Mouse (Mus musculus) brown adipose tissue, adult 24 weeks (tissue): ENCODE data around the gene Rad51c. TPM values are rescaled to one million over a fixed set of nuclear protein-coding genes. Genes with fewer than 3 reads are reported as not detected.
A peak's percentile ranks its signal among the peaks of the same experiment; 100 is the strongest.
"Not testable (repeated sequence)": the region's sequence is repeated elsewhere in the genome, so short reads cannot be mapped to it uniquely, and the experiment has no call there.

ENCODE experiments used
- H3K27ac ChIP-seq: fragments of 200-500 bp; replicated peaks from 2 replicates; pipeline ENCODE4 v1.5.1; 2012; ENCODE audit warnings: low read depth, mild to moderate bottlenecking, low read length
- H3K4me1 ChIP-seq: fragments of 200-500 bp; 2 replicates; pipeline ENCODE4 v1.6.1; 2012; ENCODE audit warnings: low read length, mixed read lengths; ENCODE audit not compliant: control insufficient read depth, insufficient read depth, insufficient read length
- H3K4me3 ChIP-seq: fragments of 200-500 bp; 2 replicates; pipeline ENCODE4 v1.5.1; 2012; ENCODE audit warnings: low read depth, mild to moderate bottlenecking, low read length, moderate library complexity; ENCODE audit not compliant: insufficient read depth
- polyA plus RNA-seq: library from polyadenylated mRNA; stranded (reverse); fragments of >200 nt; gene quantifications from 2 replicates; pipeline ENCODE4 v1.2.4, GENCODE M21; 2012; ENCODE audit not compliant: missing spikeins, insufficient read depth, insufficient read length

Gene Rad51c
- polyA plus RNA-seq, 1 experiment: not detected

GRCm38 (mm10) chr11:87423551-87424325 is 19.0 kb upstream of the Rad51c start:
- Histone ChIP-seq H3K4me1 (0 out of 2 replicates have a peak, but pooled peaks cover 2% of the 10 kb centered on the region), H3K27ac (no peak overlapping the region), H3K4me3 (no peak overlapping the region)

GRCm38 (mm10) chr11:87422511-87423340 is 18.0 kb upstream of the Rad51c start:
- H3K4me3 ChIP-seq: peak overlapping the region; percentile 31; the same call in 1 of the 2 replicates
- 0 out of 2 replicates have a peak, but pooled peaks cover 2% of the 10 kb centered on the region for H3K4me1 ChIP-seq
- 0 out of 2 replicates have a peak overlapping the region, but pooled peaks have one; percentile 9 for H3K27ac ChIP-seq

- Histone ChIP-seq H3K27ac (peak overlapping the region; percentile 59; the same call in 1 of the 2 replicates), H3K4me3 (peak overlapping the region; percentile 31; the same call in 1 of the 2 replicates), H3K4me1 (0 out of 2 replicates have a peak, but pooled peaks cover 2% of the 10 kb centered on the region)
These were observed 17.0 kb upstream of the Rad51c start for GRCm38 (mm10) chr11:87421760-87422201.

GRCm38 (mm10) chr11:87420861-87421260 is 16.1 kb upstream of the Rad51c start:
- Histone ChIP-seq H3K27ac (no peak overlapping the region), H3K4me1 (0 out of 2 replicates have a peak, but pooled peaks cover 2% of the 10 kb centered on the region)

GRCm38 (mm10) chr11:87416120-87416519 is 11.4 kb upstream of the Rad51c start:
- Histone ChIP-seq H3K4me3 (no peak overlapping the region), H3K4me1 (no peaks in the 10 kb centered on the region), H3K27ac (no peak overlapping the region)

More at GRCm38 (mm10) chr11:87420861-87421260, 16.1 kb upstream of the Rad51c start:
- no peak overlapping the region for H3K4me3 ChIP-seq

- H3K4me1 ChIP-seq, H3K4me3 ChIP-seq, H3K27ac ChIP-seq: not testable (repeated sequence)
These were observed 8.7 kb upstream of the Rad51c start for GRCm38 (mm10) chr11:87413412-87413811.

GRCm38 (mm10) chr11:87404111-87404853 is 472 bp downstream of the Rad51c start:
- H3K4me3 ChIP-seq: peak overlapping the region; percentile 81
- H3K4me1 ChIP-seq: no peaks in the 10 kb centered on the region
- peak overlapping the region; percentile 85 for H3K27ac ChIP-seq

GRCm38 (mm10) chr11:87398402-87398801 is 6.4 kb downstream of the Rad51c start:
- no peak overlapping the region for H3K27ac ChIP-seq
- H3K4me1 ChIP-seq: no peaks in the 10 kb centered on the region
- H3K4me3 ChIP-seq: no peak overlapping the region

- H3K4me3 ChIP-seq: no peak overlapping the region
- H3K4me1 ChIP-seq: no peaks in the 10 kb centered on the region
- no peak overlapping the region for H3K27ac ChIP-seq
These were observed 10.9 kb downstream of the Rad51c start for GRCm38 (mm10) chr11:87393855-87394254.

GRCm38 (mm10) chr11:87385676-87386075 is 19.1 kb downstream of the Rad51c start:
- no peaks in the 10 kb centered on the region for H3K4me1 ChIP-seq
- H3K27ac ChIP-seq: no peak overlapping the region
- H3K4me3 ChIP-seq: no peak overlapping the region

- Histone ChIP-seq H3K4me3 (no peak overlapping the region), H3K4me1 (no peaks in the 10 kb centered on the region), H3K27ac (no peak overlapping the region)
These were observed 20.2 kb downstream of the Rad51c start for GRCm38 (mm10) chr11:87384551-87384950.

- H3K27ac ChIP-seq: no peak overlapping the region
- H3K4me3 ChIP-seq: no peak overlapping the region
- no peaks in the 10 kb centered on the region for H3K4me1 ChIP-seq
These were observed 36.7 kb downstream of the Rad51c start for GRCm38 (mm10) chr11:87367865-87368580.

GRCm38 (mm10) chr11:87367061-87367460 is 37.7 kb downstream of the Rad51c start:
- H3K4me1 ChIP-seq: no peaks in the 10 kb centered on the region
- H3K4me3 ChIP-seq: no peak overlapping the region
- H3K27ac ChIP-seq: no peak overlapping the region

- no peaks in the 10 kb centered on the region for H3K4me1 ChIP-seq
- no peak overlapping the region for H3K27ac ChIP-seq
These were observed 39.6 kb downstream of the Rad51c start for GRCm38 (mm10) chr11:87365120-87365519.

More at GRCm38 (mm10) chr11:87365120-87365519, 39.6 kb downstream of the Rad51c start:
- H3K4me3 ChIP-seq: no peak overlapping the region
